Mouse (Mus musculus) thymus, postnatal 0 days (tissue): ENCODE data around the gene Serinc4. TPM values are rescaled to one million over a fixed set of nuclear protein-coding genes. Genes with fewer than 3 reads are reported as not detected.
A peak's percentile ranks its signal among the peaks of the same experiment; 100 is the strongest.
"Not testable (repeated sequence)": the region's sequence is repeated elsewhere in the genome, so short reads cannot be mapped to it uniquely, and the experiment has no call there.

Experiments used
- DNase-seq: peaks from one replicate; pipeline ENCODE4 v3.0.0-alpha.2; 2015; ENCODE audit warnings: low spot score
- polyA plus RNA-seq: library from polyadenylated mRNA; unstranded; fragments of >200 nt; fragmentation: Nextera tagmentation; extraction: Ambion mirVana; gene quantifications from 2 replicates; pipeline ENCODE4 v1.2.1, GENCODE M21; 2015

Serinc4 gene
- polyA plus RNA-seq, result 0.14 and 0.27 TPM in 2 replicates

DNA sequence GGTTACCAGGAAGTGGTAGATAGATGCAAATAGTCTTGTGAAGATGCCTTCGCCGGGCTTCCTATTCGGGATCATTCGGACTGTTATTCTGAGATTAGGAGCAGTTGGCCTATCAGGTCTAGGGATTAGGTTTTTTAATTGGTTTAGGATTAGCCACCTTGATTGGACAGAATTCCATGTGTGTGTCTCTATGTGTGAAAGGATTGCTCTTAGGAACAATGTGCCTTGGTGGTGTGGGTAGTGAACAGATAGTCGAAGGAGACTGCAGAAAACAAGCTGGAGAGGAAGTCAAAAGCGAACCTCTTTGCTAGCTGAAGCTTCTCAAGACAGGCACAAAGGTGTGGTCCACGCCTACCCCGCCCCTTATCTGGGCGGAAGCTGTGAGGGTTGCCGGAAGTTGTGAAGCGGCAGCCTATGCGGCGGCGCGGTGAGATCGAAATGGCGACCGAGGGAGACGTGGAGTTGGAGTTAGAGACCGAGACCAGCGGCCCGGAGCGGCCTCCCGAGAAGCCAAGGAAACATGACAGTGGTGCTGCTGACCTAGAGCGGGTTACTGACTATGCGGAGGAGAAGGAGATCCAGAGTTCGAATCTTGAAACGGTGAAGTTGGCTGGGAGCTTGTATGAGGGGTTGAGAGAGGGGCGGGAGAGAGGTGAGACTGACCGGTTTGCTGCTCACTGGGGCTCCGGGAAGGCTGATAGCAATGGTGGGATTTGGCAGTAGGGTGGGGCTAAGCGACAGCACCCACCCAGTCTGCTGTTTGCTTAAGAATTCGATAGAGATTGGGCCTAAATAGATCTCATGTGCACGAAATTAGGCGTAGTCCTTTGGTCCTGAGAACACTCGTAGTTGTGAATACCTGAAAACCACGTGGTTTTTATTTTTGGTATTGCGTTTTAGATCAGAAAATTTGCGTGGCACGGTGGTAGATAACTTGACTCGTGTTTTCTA, at the start of gene Serinc4:
Gene Serinc4 (minus strand): TSS at position 90 of the 951 bp plus-strand sequence.
- peak; percentile 93 for DNase-seq

DNA sequence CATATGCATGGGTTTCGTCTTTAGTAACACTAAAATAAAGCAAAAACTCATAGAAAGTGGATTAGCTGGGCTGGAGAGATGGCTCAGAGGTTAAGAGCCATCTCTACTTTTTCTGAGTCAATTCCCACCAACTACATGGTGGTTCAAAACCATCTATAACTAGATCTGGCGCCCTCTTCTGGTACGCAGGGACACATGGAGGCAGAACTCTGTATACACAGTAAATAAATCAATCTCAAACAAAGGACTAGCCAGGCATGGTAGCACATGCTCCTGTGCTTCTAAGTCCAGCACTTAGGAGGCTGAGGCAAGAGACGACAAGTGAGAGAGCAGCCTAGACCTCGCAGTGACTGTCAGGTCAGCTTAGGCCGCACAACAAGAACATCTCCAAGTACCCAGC, 45.0 kb upstream of the Serinc4 start:
- DNase-seq, result not testable (repeated sequence)

- DNase-seq, result not testable (repeated sequence)
Observed at GRCm38 (mm10) chr2:121484403-121484802, 27.8 kb upstream of the Serinc4 start.

DNA sequence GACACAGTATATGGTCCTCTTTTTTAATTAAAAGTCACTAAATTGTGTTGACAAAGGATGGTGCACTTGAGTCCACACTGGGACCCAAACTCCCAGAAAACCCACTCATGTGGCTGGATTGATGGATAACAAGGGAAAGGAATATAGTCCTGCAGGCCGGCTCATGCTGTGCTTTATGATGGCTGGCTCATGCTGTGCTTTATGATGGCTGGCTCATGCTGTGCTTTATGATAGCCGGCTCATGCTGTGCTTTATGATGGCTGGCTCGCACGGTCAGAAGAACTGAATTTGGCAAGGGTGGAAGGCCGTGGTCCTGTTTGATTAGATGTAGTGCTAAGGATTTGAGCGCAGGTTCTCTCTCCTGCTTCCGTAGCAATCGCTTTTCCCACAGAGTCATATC, 27.0 kb upstream of the Serinc4 start:
- no peak for DNase-seq

DNA sequence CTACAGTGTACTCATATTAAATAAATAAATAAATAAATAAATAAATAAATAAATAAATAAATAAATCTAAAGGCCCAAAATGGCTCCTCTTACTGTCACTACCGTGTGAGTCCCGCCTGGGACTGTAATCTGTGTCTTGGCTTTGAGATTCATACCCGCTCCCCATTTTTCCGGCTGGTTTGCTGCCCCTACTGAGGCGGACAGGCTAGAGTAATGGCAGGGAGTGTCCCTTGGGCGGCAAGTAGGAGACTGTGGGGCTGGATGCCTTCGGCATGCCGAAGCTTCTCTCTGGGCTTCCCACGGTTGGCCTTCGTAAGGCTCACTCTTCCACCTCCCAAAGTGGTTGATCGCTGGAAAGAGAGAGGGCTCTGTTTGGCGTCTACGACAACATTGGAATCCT, 24.3 kb upstream of the Serinc4 start:
- not testable (repeated sequence) for DNase-seq

- peak; percentile 52 for DNase-seq
Observed at GRCm38 (mm10) chr2:121480498-121480897, 23.9 kb upstream of the Serinc4 start.

DNA sequence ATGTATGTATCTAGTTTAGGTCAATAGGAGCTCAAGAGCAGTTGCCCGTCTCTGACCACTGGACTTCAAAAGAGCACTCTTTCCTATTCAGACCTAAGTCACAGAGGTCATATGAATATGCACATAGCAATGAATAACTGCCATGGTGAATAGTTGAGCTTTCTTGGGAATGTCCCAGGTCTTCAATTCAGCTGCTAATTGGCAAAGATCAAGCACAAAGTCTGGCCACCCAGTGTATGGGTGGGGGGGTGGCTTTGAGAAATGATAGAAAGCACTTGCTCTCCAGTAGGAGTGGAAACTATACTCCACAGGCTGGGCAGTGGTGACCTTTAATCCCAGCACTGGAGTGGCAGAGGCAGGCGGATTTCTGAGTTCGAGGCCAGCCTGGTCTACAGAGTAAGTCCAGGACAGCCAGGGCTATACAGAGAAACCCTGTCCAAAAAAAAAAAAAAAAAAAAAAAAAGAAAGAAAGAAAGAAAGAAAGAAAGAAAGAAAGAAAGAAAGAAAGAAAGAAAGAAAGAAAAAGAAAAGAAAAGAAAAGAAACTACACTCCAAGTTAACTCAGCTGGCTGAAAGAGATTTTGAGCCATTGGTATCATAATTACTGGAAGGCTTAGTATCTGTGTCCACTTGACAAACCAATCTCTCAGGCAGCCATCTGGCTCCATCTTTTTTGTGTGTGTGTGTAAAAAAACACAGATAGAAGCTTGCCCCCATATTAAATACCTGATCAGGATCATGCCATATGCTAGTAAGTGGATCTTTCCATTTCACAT, 21.1 kb upstream of the Serinc4 start:
- DNase-seq, result no peak

- not testable (repeated sequence) for DNase-seq
Observed at GRCm38 (mm10) chr2:121475306-121475705, 18.7 kb upstream of the Serinc4 start.

DNA sequence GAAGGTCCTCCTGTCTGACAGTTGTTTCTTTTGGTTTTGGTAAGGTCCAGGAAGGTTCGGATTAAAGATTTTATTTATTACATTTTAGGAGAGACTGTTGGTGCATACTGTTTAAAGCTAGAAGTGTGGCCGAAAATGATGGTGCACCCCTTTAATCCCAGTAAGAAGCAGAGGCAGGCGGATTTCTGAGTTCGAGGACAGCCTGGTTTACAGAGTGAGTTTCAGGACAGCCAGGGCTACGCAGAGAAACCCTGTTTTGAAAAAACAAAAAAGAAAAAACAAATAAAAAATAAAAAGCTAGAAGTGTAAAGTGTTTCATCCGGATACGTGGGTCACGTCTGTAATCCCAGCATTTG, 17.6 kb upstream of the Serinc4 start:
- DNase-seq, result no peak

DNA sequence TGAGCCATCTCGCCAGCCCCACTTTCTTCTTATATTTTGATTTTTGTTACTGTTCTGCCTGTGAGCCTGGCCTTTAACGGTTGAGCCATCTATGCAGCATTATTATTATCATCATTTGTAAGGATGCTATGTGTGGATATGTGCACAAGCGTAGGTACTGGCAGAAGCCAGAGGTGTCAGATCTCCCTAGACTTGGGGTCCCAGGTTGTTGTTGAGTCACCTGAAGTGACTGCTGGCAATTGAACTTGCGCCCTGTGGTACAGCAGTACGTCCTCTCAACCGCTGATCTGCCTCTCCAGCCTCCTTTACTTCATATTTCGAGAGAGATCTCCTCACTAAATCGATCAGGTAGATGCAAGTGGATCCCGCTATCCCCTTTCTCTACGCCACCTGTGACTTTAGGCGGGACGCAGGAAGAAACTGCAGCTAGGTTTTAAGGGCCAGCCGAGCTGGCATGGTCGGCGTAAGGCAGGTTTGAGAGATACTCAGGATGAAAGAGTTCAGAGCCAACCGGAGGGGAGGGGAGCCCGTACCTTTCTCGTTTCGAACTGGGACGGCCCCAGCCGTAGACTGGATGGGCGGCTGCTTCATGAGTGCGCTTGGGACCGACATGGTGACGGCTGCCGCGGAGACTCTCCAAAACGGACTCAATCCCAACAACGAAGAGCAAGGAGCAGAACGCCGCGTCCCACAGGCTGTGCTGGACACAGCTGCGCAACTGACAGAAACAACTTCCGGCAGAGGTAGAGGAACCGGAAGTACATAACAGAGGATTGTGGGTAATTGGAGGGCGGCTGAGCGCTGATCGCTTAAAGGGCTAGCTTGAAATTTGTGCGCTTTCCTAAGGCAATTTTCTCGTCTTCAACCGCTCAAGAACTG, 17.0 kb upstream of the Serinc4 start, which contains the start of gene Mfap1b:
Gene Mfap1b (minus strand): TSS at position 767 of the 879 bp plus-strand sequence.
- peak; percentile 89 for DNase-seq

DNA sequence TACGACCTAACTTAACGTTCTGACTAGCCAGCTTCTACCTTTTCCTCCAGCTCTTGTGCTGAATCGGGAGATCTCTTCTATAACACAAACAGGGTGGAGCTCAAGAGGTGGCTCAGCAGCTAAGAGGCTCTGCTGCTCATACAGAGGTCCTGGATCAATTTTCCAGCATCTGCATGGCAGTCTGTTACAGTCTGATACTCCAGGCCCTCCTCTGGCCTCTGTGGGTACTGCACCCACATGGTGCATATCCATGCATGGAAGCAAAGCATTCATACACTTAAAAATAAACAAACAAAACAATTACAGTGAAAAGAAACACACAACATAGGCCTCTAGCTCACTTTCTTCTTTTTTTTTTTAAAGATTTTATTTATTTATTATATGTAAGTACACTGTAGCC, 16.2 kb upstream of the Serinc4 start:
- not testable (repeated sequence) for DNase-seq

- not testable (repeated sequence) for DNase-seq
Observed at GRCm38 (mm10) chr2:121468982-121469381, 12.4 kb upstream of the Serinc4 start.

- DNase-seq, result no peak
Observed at GRCm38 (mm10) chr2:121460071-121460470, 3.5 kb upstream of the Serinc4 start.

GRCm38 (mm10) chr2:121455534-121455933, 1.0 kb downstream of the Serinc4 start:
- DNase-seq, result no peak

GRCm38 (mm10) chr2:121453917-121454316, 2.7 kb downstream of the Serinc4 start:
- DNase-seq, result no peak

- no peak for DNase-seq
Observed at GRCm38 (mm10) chr2:121452990-121453389, 3.6 kb downstream of the Serinc4 start, which contains the start of gene Hypk. Gene Hypk (plus strand): TSS chr2:121453290.

DNA sequence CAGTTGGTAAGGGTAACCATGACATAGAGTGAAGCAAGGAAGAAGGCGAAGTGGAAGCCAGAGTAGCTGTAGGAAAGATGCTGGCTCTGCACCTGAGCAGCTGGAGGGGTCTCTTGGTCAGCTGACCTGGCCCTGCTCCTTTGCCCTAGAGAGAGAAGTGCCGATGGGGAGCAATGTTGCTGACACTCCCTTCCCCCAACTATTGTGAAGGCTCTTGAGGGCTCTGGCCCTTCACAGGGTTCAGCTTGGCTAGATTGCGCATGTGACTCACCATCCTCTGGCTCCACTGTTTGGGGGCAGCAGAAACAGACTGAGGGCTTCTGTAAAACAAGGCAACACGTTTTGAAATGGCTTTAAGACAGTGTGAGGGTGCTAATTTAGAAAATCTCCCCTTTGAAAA, 4.2 kb downstream of the Serinc4 start:
- DNase-seq, result no peak

DNA sequence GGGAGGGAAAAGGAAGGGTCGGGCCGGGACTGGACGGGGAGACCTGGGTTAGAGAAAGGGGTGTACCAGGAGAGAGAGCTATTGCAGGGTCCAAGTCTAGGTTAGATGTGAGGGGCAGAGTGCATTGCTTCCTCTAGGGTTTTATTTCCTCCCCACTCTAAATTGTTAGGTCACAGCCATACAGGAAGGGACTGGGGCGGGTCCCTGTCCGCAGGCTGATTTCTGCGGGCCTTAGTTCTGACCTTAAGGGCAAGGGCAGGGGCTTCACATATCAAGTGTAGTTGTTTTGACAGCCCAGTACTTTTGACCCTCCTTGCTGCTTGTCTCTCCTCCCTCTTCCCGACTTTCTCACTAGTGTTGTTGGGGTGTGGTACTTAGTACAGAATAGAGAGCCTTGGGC, 6.5 kb downstream of the Serinc4 start:
- DNase-seq, result peak; percentile 14

DNA sequence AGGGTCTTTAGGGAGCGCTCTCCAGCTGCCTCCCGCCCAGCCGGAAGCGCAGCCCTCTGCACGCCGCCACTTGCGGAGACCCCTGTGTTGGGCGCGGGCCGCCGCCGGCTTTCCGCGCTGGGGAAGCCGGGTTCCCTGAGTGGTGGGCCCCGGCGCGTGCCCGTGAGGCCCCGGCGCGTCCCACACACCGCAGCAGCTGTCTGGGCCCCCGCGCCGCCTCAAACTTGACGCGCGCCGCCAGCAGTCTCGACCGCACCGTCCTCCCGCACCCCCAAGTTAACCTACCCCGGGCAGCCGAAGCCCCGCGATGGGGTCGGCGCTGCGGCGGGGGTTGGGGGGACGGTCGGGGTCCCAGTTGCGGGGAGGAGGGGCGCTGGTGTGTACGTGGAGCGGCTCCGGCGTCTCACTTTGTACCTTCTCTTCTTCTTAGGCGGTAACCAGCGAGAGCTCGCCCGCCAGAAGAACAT, 7.0 kb downstream of the Serinc4 start:
- no peak for DNase-seq

- peak; percentile 99 for DNase-seq
Observed at GRCm38 (mm10) chr2:121448739-121449535, 7.6 kb downstream of the Serinc4 start, which contains the start of gene Serf2. Gene Serf2 (plus strand): TSS chr2:121449195.
